Mouse (Mus musculus) hematopoietic stem cell, adult 5-6 weeks (primary cell): ENCODE results near the gene Sppl2b. TPM values are rescaled to one million over a fixed set of nuclear protein-coding genes. Genes with fewer than 3 reads are reported as not detected.
A peak's percentile ranks its signal among the peaks of the same experiment; 100 is the strongest.

Experiments used
- ATAC-seq, 2 experiments: fragments of 125-278 bp in 1 of 2; replicated peaks in 1 of 2; 2 replicates each; pipeline ENCODE4 v1.8.0; 2016 to 2017; ENCODE audit warnings: inconsistent platforms in 2 of 2, mild to moderate bottlenecking in 2 of 2, moderate number of reproducible peaks in 2 of 2, low read depth in 1 of 2, moderate TSS enrichment in 1 of 2; ENCODE audit not compliant: low FRiP score in 2 of 2, poor library complexity in 2 of 2, severe bottlenecking in 2 of 2, insufficient read depth in 1 of 2, low TSS enrichment in 1 of 2
- total RNA-seq: library from RNA; stranded (forward); fragments of 172-1452, 232-1000 nt; gene quantifications from 2 replicates; pipeline ENCODE4 v1.2.3, GENCODE M21; 2017

Sppl2b gene
- total RNA-seq, 1 experiment from 2014 or later, result 30.1 TPM

GRCm38 (mm10) chr10:80902273-80902940, 47.3 kb downstream of the Sppl2b start:
- no peak for ATAC-seq

GRCm38 (mm10) chr10:80903282-80903681, 48.2 kb downstream of the Sppl2b start:
- no peak for ATAC-seq

GRCm38 (mm10) chr10:80904004-80904693, 49.1 kb downstream of the Sppl2b start:
- no peak for ATAC-seq

GRCm38 (mm10) chr10:80904709-80905108, 49.6 kb downstream of the Sppl2b start:
- ATAC-seq, result no peak

- ATAC-seq, result no peak
Observed at GRCm38 (mm10) chr10:80909375-80910162, 54.5 kb downstream of the Sppl2b start.

GRCm38 (mm10) chr10:80911354-80911753, 56.3 kb downstream of the Sppl2b start:
- no peak for ATAC-seq

GRCm38 (mm10) chr10:80911891-80912290, 56.8 kb downstream of the Sppl2b start:
- ATAC-seq, result no peak

- ATAC-seq, result no peak
Observed at GRCm38 (mm10) chr10:80913364-80914011, 58.4 kb downstream of the Sppl2b start.

GRCm38 (mm10) chr10:80914253-80914656, 59.2 kb downstream of the Sppl2b start:
- peak in 1 of 2 experiments; percentile 35; a peak in 2 of 4 replicates for ATAC-seq

GRCm38 (mm10) chr10:80915260-80915659, 60.2 kb downstream of the Sppl2b start:
- no peak for ATAC-seq

GRCm38 (mm10) chr10:80915736-80916135, 60.7 kb downstream of the Sppl2b start:
- ATAC-seq, result no peak

GRCm38 (mm10) chr10:80917336-80917778, 62.3 kb downstream of the Sppl2b start:
- peak; percentile 3 to 11; a peak in 1 of 4 replicates for ATAC-seq

GRCm38 (mm10) chr10:80917779-80918434, 62.8 kb downstream of the Sppl2b start, which contains the start of gene Lmnb2:
Gene Lmnb2, minus strand, starts transcription at chr10:80918245.
- peak; percentile 43 to 46; a peak in 3 of 4 replicates for ATAC-seq

Other genes with a start within 250 kb of the Sppl2b start
- 0.31 and 0.60 TPM in 2 replicates for gene Gm49322, start 249.3 kb upstream of the Sppl2b start, total RNA-seq
- 184 and 239 TPM in 2 replicates for gene Csnk1g2, start 232.4 kb upstream of the Sppl2b start, total RNA-seq
- gene Btbd2, start 198.2 kb upstream of the Sppl2b start, total RNA-seq, result 13.6 and 35.8 TPM in 2 replicates
- 52.4 and 75.9 TPM in 2 replicates for gene Mknk2, start 177.2 kb upstream of the Sppl2b start, total RNA-seq
- gene Mob3a, start 153.3 kb upstream of the Sppl2b start, total RNA-seq, result 81.1 and 92.3 TPM in 2 replicates
- gene Izumo4, start 153.1 kb upstream of the Sppl2b start, total RNA-seq, result 9.5 and 10.4 TPM in 2 replicates
- 37.7 and 45.2 TPM in 2 replicates for gene Ap3d1, start 113.0 kb upstream of the Sppl2b start, total RNA-seq
- 12.0 and 13.0 TPM in 2 replicates for gene Dot1l, start 100.1 kb upstream of the Sppl2b start, total RNA-seq
- gene Sf3a2, start 57.1 kb upstream of the Sppl2b start, total RNA-seq, result 12.9 and 24.7 TPM in 2 replicates
- gene Plekhj1, start 56.6 kb upstream of the Sppl2b start, total RNA-seq, result 35.8 and 45.6 TPM in 2 replicates
- 0.15 TPM in 1 of 2 replicates, not detected in the other for gene Amh, start 50.0 kb upstream of the Sppl2b start, total RNA-seq
- 0.50 and 0.94 TPM in 2 replicates for gene Jsrp1, start 41.8 kb upstream of the Sppl2b start, total RNA-seq
- 154 and 289 TPM in 2 replicates for gene Oaz1, start 28.6 kb upstream of the Sppl2b start, total RNA-seq
- gene Lingo3, start 11.2 kb upstream of the Sppl2b start, total RNA-seq, result 0.30 TPM in 1 of 2 replicates, not detected in the other
- 202 and 278 TPM in 2 replicates for gene Lsm7, start 66 bp upstream of the Sppl2b start, total RNA-seq
- not detected in 2 replicates for gene Tmprss9, start 16.6 kb downstream of the Sppl2b start, total RNA-seq
- gene Timm13, start 45.7 kb downstream of the Sppl2b start, total RNA-seq, result 22.3 and 48.7 TPM in 2 replicates
- 34.0 and 35.9 TPM in 2 replicates for gene Lmnb2, start 63.0 kb downstream of the Sppl2b start, total RNA-seq
- 24.2 and 25.4 TPM in 2 replicates for gene Gadd45b, start 74.8 kb downstream of the Sppl2b start, total RNA-seq
- gene Gng7, start 159.7 kb downstream of the Sppl2b start, total RNA-seq, result 0.50 and 0.75 TPM in 2 replicates
- not detected in 2 replicates for gene Diras1, start 170.4 kb downstream of the Sppl2b start, total RNA-seq
- 6.9 and 7.2 TPM in 2 replicates for gene Slc39a3, start 182.2 kb downstream of the Sppl2b start, total RNA-seq
- 34.3 and 39.1 TPM in 2 replicates for gene Sgta, start 204.9 kb downstream of the Sppl2b start, total RNA-seq
- gene Thop1, start 214.8 kb downstream of the Sppl2b start, total RNA-seq, result 22.6 and 24.8 TPM in 2 replicates
- 1.4 TPM in 1 of 2 replicates, not detected in the other for gene Creb3l3, start 243.6 kb downstream of the Sppl2b start, total RNA-seq